Mouse (Mus musculus): ENCODE data around the gene Ino80.
"Not testable (repeated sequence)": the region's sequence is repeated elsewhere in the genome, so short reads cannot be mapped to it uniquely, and the experiment has no call there.

Ino80 gene

DNA sequence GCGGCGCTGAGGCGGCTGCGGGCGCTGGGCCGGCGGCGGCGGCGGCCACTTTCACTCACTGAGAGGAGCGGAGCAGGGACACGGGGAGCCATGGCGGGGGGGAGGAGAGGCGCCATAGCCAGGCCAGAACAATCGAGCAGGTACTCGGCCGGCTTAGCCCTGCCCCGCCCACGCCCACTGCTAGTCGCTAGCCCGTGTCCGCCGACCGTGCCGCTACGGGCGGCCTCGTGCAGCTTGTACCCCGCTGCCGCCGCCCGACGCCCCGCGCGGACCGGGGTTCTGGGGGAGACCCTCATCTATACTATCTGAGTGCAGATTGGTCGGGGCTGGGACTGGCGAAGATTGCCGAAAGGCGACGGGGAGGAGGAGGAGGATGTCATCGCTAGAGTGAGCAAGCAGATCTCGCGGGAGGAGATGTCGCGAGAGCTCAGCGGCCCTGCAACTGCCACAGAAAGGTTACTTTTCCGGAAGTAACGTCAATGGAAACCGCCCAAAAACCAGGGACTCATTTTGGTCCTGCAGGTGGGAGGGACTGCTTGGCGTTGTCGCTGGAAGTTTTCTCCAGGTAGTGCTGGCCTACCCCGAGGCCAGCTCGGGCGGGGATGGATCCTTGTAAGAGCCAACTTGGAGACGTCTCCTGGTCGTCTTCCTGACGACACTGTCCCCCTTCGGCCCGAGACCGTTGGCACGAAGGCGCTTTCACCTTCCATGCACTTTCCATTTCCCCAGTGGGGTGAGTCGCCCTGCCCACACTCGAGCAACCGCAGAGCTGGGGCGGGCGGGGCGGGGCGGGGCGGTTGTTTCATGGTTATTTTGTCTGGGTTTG, at the start of gene Ino80:
Ino80 (minus strand) TSS at position 117 of the 826 bp plus-strand sequence.
- peak; percentile 100 for DNase-seq

DNA sequence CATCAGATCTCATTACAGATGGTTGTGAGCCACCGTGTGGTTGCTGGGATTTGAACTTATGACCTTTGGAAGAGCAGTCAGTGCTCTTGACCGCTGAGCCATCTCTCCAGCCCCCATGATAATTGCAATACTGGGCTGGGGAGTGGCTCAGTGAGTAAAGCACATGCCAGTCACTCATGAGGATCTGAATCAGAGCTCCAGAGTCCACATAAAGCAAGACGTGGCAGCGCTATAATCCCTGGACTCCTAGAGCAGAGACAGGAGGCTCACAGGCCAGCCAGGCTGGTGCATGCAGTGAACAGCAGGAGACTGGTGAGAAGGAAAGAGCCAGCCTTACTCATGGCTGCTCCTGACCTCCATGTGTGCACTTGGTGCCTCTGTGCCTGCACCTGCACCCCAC, 47.9 kb upstream of the Ino80 start:
- DNase-seq = no peak

DNA sequence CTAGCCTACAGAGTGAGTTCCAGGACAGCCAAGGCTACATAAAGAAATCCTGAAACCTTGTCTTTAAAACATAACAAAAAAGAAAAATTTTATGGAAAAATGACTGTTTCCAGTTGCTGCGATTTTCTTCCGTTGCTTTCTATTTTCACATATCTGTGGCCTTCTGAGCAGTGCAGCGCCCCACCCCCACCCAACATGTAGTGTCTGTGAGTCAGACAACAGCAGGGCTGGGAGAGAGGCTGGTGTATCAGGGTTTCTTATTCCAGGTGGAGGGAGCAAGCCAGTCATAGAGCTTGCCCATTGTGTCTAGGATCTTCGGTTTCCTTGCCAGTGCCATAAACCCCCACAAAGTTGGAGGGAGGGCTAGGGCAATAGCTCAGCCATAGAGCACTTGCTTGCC, 46.3 kb upstream of the Ino80 start:
- no peak for DNase-seq

DNA sequence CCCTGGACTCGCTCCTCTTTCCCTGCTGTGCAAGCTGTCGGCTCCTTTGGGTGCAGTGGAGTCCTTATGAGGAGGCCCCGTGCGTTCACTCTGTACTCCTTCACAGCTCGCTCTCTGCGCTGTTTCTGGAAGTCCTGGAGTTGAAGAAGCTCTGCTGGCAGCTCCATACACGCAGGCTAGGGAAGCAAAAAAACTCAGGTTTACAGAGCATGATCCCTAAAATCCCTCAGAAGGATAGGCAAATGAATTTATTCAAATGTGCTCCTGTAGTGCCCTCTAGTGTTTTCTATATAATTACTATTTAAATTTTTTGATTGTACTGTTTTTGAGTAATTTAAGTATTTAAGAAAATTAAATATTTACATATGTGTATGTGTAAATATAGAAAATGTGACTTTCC, 43.1 kb upstream of the Ino80 start:
- no peak for DNase-seq

DNA sequence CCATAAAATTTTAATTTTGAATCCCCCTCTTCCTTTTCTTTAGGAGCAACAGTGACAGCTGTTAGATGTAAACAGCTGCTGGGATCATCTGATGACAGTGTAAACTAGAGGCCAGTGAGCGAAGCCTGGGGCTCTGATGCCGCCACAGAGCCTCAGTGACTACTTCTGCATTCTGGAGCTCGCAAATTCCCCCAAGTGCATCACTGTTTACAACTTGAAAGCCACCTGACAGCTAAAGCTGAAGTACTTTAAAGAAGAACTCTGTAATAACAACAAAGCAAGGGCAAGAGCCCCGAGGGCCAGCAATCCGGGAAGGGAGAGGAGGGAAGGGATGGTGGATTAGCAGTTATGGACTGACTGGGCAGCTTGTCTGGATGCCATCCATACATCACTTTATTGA, 39.3 kb upstream of the Ino80 start:
- no peak for DNase-seq

DNA sequence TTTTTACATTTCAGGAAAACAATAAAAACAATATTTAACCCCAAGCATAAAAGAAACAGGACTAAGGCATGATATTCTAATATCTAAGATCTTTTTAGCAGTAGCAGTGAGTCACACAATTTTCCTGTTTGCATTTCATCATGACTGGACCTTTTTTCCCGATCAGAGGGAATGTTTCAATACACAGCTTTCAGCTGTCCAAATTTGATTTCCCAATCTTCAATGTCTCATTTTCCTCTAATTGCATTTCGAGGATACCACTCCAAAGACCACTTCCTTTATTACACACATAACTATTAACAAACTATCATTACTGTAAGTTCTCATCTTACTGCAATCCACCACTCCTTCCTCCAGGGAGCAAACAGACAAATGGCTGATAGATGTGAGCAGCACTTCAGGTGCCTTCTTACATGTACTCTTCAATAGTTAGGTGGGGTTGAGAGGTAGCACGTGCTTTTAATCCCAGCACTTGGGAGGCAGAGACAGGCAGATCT, 36.6 kb upstream of the Ino80 start:
- no peak for DNase-seq

DNA sequence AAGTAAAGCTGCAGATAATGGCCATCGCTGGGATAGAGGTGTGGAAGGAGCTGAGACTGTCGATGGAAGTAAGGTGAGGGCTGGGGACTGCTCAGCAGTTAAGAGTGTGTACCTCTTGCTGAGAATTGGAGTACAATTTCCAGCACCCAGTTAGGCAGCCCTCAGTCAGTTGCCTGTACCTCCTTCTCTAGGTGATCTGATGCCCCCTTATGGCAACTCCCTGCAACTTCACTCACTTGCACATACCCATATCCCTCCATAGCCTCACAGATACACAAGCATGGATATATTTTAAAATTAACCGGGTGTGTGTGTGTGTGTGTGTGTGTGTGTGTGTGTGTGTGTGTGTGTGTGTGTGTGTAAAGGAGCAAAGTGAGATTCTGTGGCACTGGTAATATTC, 34.8 kb upstream of the Ino80 start:
- peak; percentile 16 for DNase-seq

GRCm38 (mm10) chr2:119510856-119511255, 33.4 kb upstream of the Ino80 start:
- DNase-seq = no peak

GRCm38 (mm10) chr2:119508518-119508917, 31.0 kb upstream of the Ino80 start:
- DNase-seq = not testable (repeated sequence)

- peak; percentile 28 for DNase-seq
Observed at GRCm38 (mm10) chr2:119507108-119507507, 29.6 kb upstream of the Ino80 start.

GRCm38 (mm10) chr2:119500965-119501652, 23.6 kb upstream of the Ino80 start:
- DNase-seq = no peak

DNA sequence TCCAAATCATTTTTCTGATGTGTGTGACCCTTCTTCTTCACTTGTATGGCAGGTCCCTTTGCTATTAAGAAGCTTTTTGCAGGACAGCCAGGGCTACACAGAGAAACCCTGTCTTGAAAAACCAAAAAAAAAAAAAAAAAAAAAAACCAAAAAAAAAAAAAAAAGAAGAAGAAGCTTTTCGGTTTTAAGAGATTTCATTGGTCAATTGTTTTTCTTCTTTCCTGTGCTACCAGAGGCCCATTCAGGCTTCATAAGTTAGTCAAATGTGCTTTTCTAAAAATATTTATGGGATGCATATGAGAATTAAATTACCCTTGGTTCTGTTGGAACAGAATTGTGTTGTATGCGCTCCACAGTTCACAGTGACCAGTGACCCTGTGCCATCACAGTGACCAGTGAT, 21.4 kb upstream of the Ino80 start:
- no peak for DNase-seq

DNA sequence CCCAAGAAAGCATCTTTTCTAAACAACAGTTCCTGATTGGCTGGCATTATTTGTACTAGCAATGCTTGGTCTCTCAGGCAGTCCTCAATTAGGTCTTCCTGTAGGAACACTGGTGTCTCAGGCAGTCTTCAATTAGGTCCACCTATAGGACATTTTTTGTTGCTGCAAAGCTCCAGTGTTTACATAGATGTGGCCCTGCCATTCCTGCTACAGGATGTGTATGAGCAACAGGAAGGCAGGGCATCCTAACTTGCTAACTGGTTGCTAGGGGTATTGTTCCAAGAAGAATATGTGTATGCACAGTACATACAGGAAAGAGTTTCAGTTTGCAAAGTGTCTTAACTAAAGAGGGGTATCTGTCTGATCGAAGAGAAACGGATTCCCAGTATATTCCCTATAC, 18.6 kb upstream of the Ino80 start:
- DNase-seq = no peak

DNA sequence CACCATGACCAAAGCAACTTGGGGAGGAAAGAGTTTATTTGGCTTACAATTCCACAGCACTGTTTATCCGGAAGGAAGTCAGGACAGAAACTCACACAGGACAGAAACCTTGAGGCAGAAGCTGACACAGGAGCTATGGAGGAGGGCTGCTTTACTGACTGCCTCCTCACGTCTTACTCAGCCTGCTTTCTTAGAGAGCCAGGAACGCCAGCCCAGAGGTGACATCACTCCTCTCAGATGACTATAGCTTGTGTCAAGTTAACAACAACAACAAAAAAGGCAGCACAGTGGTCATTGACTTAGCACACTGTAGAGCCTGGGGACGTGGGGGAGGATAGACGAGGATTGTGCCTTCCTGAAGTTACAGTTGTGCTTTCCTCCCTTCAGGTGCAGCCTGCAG, 14.5 kb upstream of the Ino80 start:
- no peak for DNase-seq

DNA sequence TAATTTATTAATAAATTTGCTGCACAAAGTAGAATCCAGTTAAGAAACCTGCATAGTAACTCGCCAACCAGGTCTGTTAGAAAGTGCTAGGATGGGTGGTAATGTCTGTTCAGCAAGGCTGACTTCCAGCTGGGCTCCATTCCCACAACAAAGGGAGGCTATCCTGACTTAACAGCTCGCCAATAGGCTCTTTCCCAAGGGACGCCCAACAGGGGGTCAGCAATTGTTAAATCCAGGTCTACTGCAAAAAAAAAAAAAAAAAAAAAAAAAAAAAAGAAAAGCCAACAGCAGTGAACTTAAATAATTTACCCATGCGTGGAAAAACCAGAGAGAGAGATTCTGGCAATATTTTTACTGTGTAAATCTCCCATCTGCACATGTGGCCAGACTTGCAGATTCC, 9.0 kb upstream of the Ino80 start:
- no peak for DNase-seq

- DNase-seq = peak; percentile 12
Observed at GRCm38 (mm10) chr2:119482307-119482706, 4.8 kb upstream of the Ino80 start.

- no peak for DNase-seq
Observed at GRCm38 (mm10) chr2:119478397-119478749, 886 bp upstream of the Ino80 start.

GRCm38 (mm10) chr2:119476621-119477391, 681 bp downstream of the Ino80 start:
- DNase-seq = peak; percentile 74

- DNase-seq = no peak
Observed at GRCm38 (mm10) chr2:119476166-119476565, 1.3 kb downstream of the Ino80 start.

DNA sequence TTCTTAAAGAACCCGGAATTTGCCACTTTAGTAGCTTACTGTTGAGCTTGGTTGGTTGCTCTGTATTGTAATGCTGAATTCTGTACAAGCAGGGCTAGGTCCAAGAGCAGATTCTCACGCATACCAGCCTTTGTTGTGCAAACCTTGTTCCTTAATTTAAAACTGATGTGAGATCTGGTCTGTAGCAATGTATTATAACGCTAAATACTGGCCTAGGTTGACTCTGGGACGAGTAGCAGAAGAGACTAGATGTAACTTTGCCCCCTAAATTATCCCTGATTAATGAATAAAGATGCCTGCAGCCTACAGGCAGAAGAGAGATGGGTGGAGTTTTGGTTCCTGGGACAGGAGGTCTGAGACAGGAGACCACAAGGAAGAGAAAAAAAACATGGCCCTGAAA, 13.5 kb downstream of the Ino80 start:
- no peak for DNase-seq

DNA sequence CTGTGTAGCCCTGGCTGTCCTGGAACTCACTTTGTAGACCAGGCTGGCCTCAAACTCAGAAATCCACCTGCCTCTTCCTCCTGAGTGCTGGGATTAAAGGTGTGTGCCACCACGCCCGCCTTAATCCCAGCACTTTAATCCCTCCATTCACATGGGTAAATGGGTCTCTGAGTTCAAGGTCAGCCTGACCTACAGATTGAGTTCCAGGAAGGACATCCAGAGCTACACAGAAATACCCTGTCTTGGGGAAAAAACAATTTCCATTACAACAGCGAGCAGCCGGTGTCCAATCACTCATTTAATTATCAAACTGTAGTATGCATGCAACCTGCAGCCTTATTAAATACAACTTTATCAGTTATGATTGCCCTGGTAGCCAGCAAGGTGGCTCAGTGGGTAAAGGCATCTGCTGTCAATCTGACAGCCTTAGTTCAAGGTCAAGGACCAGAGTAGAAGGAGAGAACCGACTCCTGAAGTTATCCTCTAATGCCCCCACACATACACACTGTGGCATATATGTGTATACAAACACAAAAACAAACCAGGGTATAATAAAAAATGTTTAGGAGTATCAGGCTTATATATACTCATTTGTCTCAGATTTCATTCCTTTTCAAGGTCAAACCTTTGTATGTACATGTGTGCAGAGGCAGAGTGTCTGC, 14.2 kb downstream of the Ino80 start:
- DNase-seq = no peak

- no peak for DNase-seq
Observed at GRCm38 (mm10) chr2:119461028-119461427, 16.5 kb downstream of the Ino80 start.

DNA sequence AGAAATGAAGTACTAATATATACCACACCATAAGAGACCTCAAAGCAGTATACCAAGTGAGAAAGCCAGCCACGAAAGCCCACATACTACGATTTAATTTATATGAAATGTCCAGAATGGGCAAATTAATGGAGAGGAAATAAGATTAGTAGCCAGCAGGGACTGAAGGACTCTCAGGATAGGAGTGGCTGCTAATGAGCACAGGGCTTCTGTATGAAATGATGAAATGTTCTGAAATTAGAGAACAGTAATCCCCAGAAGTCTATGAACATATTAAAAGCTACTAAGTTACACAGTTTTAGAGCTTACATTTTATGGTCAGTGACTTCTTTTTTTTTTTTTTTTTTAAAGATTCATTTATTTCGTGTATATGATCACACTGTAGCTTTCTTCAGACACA, 22.9 kb downstream of the Ino80 start:
- DNase-seq = no peak
